Mouse (Mus musculus) spleen, postnatal 36 days (tissue): ENCODE data around the gene Fam118a.
"Not testable (repeated sequence)": the region's sequence is repeated elsewhere in the genome, so short reads cannot be mapped to it uniquely, and the experiment has no call there.

Experiments
- DNase-seq, 2 experiments: peaks; one replicate each; pipeline ENCODE4 v3.0.0; 2022; ENCODE audit warnings: low spot score in 2 of 2, mixed read lengths in 1 of 2

Fam118a gene

GRCm38 (mm10) chr15:85028648-85029047, at the start of gene Fam118a:
TSS of gene Fam118a (plus strand) at chr15:85028948.
- not testable (repeated sequence) for DNase-seq

DNA sequence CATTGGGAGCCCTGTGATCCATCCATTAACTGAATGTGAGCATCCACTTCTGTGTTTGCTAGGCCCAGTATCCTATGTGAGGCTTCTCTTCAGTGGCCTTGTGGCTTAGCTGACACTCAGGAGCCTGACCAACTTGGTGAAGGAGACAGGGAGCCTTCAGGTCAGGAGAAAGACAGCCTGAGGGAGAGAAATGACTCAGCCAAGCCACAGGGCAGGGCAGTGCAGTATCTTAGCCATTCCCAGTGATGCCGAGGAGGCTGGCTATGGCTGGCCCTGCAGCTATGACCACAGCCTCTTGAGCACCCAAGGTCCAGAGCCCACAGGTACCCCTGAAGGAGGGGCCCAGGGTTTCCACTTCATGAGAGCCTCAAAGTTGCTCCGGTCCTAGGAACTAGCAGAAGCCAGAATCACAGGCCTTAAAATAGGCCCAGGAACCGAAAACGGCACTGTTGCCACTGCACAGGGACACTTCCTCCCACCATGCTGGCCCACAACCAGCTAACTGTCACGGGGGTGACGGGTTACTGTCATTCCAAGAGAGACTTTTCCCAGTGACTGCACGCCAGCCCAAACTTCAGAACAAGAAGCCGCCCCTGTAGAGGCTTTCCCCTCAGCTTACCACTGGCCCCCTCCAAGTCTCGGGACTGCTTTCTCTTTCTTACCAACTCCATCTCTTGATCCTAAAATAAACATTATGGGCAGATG, 47.0 kb upstream of the Fam118a start:
- peak; percentile 47 to 48 for DNase-seq

DNA sequence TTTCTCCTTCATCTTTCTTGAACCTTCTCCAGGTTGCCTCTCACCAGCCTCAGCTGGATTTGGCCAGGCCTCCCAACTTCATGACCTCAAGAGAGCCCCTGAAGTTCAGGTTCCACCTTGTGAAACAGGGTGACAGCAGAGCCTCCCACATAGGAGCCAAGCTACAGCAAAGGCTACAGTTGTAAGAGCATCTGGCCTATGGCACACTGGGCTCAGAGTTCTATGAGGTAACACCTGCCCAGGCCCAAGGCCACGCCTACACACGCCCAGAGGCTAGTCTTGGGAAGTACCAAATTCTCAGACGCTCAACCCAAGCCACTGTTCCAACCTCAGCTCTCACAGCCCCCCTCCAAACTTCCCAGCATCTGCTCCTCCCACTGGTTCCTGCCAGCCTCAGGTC, 45.9 kb upstream of the Fam118a start:
- peak in 1 of 2 experiments; percentile 27 for DNase-seq

DNA sequence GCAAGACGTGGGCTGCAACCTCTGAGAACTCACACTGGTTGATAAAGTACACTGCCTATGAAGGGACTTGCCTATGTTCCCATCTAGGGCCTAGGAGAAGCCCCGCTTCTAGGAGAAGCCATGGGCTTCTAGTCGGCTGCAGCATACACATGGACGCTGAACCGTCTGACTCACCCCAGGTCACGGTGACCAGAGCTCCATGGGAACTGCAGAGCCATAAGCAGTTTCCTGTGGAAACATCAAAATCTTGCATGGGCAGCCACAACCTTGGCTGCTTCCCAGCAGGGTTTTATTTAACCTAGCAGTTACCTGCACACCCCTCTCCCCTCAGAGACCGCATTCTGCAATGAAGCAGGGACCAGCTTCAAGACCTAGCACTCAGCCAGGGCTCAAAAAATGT, 45.0 kb upstream of the Fam118a start:
- DNase-seq, result no peak

GRCm38 (mm10) chr15:84985516-84986160, 43.1 kb upstream of the Fam118a start:
- no peak for DNase-seq

GRCm38 (mm10) chr15:84986171-84987019, 42.4 kb upstream of the Fam118a start:
- DNase-seq, result peak; percentile 68 to 70

GRCm38 (mm10) chr15:84987020-84987815, 41.5 kb upstream of the Fam118a start:
- peak in 1 of 2 experiments; percentile 35 for DNase-seq

DNA sequence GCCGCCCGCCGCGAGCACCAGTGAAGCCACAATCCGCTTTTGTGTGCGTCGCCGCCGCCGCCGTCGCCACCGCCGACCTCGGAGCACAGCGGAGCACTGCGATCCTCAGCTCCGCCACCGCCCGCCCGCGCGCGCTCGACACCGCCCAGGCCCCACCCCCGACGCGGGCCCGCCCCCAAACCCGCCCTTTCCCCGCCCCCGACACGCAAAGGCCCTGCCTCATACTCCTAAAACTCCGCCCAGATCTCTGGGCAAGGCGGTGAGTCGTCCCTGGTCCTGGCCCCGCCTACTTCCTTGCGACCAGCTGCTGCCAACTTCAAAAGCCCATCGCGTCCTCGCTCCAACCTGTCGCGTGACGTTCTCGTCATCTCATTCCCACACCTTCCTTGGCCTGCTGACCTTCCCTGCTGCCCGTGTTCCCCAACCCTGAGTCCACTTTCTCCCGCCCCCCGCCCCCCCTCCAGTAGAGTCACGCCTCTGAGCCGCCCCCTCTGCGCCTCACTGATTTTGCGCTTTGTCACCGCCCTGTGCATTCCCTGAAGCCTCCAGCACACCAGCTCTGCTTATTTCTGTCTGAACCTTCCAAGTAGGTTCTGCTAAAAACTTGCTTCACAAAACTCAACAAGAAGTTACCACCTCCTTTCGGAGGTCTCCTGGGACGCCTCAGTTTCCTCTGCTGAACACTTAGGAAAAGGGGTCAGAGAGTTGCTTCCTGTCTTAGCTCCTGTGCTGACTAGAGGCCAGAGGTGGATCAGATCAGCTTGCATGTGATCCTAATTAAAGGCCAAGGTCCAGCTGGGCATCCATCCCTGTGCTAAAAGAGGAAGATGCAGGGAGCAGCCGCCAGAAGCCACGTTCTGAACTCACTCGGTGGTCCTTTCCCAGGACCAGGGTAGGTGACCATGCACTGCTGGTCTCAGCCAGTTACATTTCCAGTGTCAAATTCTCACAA, 40.6 kb upstream of the Fam118a start, which contains the start of gene 5031439G07Rik:
5031439G07Rik (minus strand) TSS at position 678 of the 952 bp plus-strand sequence.
- DNase-seq, result peak; percentile 92 to 94

DNA sequence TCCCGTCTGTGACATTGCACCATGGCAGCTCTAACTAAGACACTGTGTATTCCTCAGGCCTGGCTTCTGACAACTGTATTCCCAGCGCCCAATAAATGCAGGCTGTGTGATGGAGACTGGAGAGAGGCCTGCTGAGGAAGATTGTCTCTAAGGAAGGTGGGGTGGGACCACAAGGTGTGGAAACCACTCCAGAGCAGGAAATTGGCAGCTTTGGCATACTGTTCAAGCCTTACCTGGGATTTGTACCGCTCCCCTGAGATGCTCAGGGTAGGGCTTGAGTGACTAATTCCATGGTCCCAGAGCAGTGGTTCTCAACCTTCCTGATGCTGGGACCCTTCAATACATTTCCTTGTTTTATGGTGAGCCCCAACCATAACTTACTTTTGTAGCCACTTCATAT, 39.6 kb upstream of the Fam118a start:
- no peak for DNase-seq

DNA sequence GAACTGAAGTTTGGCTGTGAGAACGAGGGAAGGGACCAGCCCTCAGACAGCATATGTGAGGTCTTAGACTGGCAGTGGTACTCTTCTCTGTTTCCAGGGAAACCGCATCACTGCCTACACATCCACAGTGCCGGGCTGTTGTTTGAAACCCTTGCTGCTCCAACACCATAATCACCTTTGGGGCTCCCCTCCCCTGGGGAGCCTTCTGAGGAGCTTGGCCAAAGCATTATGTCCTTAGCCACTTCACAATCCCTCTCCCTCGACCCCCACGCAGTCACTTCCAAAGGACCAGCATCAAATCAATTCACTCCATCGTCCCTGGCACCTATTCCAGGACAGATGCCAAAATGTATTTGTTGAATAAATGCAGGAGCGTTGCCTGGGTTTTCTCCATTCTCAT, 39.0 kb upstream of the Fam118a start:
- no peak for DNase-seq

- DNase-seq, result peak; percentile 34 to 46
Measured at GRCm38 (mm10) chr15:84994498-84994897, 34.2 kb upstream of the Fam118a start.

GRCm38 (mm10) chr15:84995041-84995440, 33.7 kb upstream of the Fam118a start:
- DNase-seq, result peak in 1 of 2 experiments; percentile 38

GRCm38 (mm10) chr15:84995967-84996366, 32.8 kb upstream of the Fam118a start:
- DNase-seq, result peak; percentile 58 to 62

DNA sequence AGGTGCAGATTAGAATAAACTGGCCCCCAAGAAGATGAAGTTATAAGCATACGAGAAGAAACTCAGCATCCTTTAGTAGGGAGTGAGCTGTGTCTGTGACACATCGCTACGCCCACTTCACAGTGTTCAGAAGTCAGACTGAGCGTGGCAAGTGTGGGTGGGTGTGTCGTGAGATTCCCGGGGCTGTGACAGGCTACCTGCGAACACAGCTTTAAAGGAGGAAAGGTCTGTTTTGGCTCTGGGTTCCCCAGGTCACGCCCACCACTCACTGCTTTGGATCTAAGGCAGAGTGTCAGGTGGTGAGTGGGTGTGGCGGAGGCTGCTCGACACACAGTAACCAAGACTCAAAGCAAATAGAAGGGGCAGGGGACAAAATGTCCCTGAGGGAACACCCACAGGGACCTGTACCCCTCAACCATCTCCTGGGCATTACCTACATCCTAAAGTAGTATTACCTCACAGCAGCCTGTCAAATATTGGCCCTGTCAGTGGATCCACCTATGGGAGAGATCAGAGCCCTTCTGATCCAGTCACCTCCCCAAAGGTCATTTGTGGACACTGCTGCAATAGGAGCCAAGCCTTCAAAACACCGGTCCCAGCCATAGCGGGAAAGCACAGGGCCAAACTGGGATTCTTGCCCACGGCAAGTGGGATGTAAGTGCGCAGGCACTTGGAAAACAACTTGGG, 30.8 kb upstream of the Fam118a start:
- no peak for DNase-seq

GRCm38 (mm10) chr15:84999911-85000310, 28.8 kb upstream of the Fam118a start:
- DNase-seq, result peak; percentile 69 to 75

DNA sequence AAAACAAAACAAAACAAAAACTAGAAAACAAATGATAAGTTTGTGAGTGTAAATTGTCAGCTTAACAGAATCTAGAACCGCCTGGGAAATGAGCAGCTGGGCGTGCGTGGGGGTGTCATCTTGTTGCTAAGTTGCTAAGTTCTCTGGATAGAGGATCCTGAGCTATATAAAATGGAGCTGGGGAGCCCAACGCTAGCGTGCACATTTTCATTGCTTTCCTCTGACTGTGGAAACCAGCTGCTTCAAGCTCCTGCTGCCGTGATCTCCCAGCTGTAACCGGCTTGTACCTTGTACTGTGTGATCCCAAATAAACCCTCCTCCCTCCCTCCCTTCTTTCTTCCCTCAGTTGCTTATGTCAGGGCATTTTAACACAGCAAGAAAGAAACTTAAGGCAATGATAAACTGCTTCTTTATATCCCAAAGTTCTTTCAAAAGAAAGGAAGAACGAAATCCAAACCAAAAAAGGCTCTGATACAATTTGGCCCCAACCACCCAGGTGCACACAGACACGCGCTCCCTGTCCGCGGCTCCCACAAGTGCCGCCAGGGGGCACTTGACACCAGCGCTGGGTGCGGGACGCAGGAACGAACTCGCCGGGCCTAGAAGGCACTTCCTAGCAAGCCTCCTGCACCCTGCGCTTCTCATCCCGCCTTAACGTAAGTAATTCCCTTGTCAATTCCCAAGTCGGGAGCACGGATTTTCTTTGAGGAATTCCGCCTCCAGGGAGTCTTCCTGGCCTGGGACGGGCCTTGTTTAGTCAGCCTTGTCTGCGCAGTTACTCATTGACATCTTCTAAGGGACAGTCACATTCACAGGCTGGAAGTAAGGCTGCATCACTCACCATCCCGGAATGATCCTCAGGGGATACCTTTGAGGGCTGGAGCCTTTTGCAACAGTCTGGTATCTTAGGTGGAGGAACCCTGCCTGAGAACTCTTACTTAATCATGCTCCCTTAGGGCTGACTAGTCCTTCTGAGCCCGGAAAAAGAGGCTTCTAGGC, 27.5 kb upstream of the Fam118a start:
- peak; percentile 71 to 76 for DNase-seq

- DNase-seq, result no peak
Measured at GRCm38 (mm10) chr15:85009666-85010065, 19.1 kb upstream of the Fam118a start.

- no peak for DNase-seq
Measured at GRCm38 (mm10) chr15:85011895-85012661, 16.7 kb upstream of the Fam118a start.
